Mouse (Mus musculus): ENCODE data around the gene Smurf1. TPM values are rescaled to one million over a fixed set of nuclear protein-coding genes. Genes with fewer than 3 reads are reported as not detected.

Gene Smurf1
- polyA plus RNA-seq, 1 experiment from 2014 or later, result 17.5 TPM

DNA sequence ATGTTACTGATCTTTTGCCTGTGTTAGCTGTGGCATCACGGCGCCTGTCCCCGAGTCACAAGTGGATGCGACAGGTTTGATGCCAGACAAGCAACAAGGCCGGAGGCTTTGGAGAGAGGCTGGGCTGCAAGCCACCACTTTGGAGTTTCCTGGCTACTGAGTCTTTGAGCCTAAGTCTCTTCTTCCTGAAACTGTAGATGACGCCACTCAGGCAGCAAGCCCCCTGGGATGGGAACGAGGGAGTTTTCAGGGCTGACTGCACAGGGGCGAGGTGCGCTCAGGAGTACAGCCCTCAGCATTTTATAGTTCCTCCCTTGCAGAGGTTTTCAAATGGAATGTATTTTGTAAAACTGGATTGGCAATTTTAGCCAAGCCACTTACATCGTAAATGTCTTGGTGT lies 63.9 kb downstream of the Smurf1 start:
- Histone ChIP-seq H3K9me3 (no peaks in the 10 kb centered on the region), H3K4me3 (no peak overlapping the region), H3K36me3 (peaks cover 30% of the 10 kb centered on the region), H3K4me1 (replicated peaks) (peaks cover 47% of the 10 kb centered on the region), H3K27me3 (ENCODE audit: insufficient read depth, poor library complexity, severe bottlenecking) (no peaks in the 10 kb centered on the region), H3K27ac (no peak overlapping the region)
- DNase-seq (ENCODE audit: low spot score), result no peak
- 63% methylated on average over 10 of the region's 10 CpGs for WGBS

DNA sequence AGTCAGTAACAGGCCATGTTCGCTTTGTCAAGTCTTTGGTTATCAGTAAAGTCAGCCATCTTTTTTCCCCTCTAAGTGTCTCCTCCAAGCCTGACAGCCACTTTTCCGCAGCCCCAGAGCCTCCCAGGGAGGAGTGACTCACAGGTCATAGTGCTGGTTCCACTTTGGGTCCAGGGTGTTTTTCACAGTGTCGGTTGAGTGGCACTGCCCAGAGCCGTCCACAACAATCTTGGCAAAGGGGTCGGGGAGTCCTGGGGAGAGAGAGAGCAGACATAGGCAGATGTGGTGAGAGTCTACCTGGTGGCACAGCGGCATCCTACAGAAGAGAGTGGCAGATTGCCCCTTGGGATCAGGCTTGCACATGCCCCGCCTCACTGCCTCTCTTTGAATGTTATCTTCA lies 64.6 kb downstream of the Smurf1 start:
- Histone ChIP-seq H3K27me3 (ENCODE audit: insufficient read depth, poor library complexity, severe bottlenecking) (no peaks in the 10 kb centered on the region), H3K27ac (no peak overlapping the region), H3K9me3 (no peaks in the 10 kb centered on the region), H3K4me1 (replicated peaks) (peaks cover 47% of the 10 kb centered on the region), H3K4me3 (no peak overlapping the region), H3K36me3 (peaks cover 38% of the 10 kb centered on the region)
- no peak for DNase-seq (ENCODE audit: low spot score)
- WGBS, result 79% methylated on average over 7 of the region's 7 CpGs

DNA sequence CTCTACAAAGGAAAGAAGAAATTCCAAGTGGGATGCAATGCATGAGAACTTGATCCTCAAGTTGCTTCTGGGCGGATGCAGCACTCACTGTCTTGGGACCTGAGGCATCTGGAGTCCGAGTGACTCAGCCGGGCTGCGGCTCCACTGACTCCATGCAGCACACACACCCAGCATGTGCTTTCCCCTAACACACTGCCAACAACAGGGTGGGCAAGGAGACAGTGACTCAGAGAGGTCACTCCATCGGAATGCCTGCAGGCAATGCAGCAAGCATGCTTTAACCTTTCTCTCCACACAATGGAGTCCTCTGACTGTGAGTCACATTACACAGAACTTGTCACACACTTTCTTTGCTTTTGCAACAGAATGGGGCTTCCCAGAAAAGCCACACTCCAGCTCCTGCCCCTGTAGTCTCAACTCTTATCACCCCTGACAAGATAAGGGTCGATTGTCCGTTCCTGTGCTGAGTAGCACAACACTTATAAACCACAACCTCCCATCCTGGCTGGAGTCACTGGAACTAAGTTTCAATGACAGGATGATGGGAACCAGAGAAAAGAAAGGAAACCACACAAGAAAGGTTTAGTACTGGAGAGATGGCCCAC lies 67.1 kb downstream of the Smurf1 start:
- WGBS, result 32% methylated on average over 7 of the region's 7 CpGs
- Histone ChIP-seq H3K4me3 (no peak overlapping the region), H3K36me3 (peaks cover 63% of the 10 kb centered on the region), H3K27me3 (ENCODE audit: insufficient read depth, poor library complexity, severe bottlenecking) (no peaks in the 10 kb centered on the region), H3K4me1 (replicated peaks) (peaks cover 43% of the 10 kb centered on the region), H3K27ac (peak overlapping the region; percentile 46), H3K9me3 (no peaks in the 10 kb centered on the region)
- peak; percentile 24 for DNase-seq (ENCODE audit: low spot score)

DNA sequence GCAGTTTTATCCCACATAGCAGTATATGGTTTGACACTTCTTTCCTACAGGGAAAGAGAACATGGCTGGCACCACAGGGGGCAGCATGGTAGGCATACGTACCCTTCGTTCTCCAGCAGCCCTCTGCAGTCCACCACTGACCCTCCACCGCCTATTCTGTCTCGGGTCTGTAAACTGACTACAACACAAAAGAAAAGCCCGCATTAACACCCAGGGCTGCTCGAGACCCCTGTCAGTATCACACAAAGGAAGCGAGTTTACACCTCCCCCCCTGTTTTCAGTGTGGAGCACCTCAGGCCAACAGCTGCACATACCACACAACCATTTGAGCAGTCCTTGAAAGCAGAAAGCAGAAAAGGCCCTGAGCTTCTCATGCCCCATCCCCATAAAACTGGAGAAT lies 67.8 kb downstream of the Smurf1 start:
- Histone ChIP-seq H3K4me1 (replicated peaks) (peaks cover 43% of the 10 kb centered on the region), H3K27me3 (ENCODE audit: insufficient read depth, poor library complexity, severe bottlenecking) (no peaks in the 10 kb centered on the region), H3K36me3 (peaks cover 70% of the 10 kb centered on the region), H3K9me3 (no peaks in the 10 kb centered on the region), H3K4me3 (no peak overlapping the region), H3K27ac (peak overlapping the region; percentile 46)
- WGBS, result 20% methylated on average over 7 of the region's 7 CpGs
- peak; percentile 45 for DNase-seq (ENCODE audit: low spot score)

DNA sequence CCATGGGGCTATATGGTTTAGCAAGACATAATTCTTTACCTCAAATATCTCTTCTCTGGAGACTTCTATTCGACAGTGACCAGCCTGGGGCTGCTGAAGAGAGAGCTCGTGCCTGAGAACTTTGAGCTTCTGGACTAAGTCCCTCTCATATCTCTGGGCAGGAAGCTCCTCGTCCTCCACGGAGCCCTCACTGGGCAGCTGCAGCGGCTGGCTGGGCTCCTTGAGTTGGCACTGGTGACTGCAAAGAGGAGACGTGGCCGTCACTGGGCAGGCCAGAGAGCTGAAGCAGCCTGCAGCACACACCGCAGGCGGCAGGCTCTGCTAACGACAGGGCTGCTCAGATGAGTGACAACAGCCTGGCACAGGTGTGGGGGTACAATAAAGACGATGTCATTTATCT lies 74.4 kb downstream of the Smurf1 start:
- H3K4me1 ChIP-seq (replicated peaks), result no peaks in the 10 kb centered on the region
- H3K4me3 ChIP-seq, result no peak overlapping the region
- H3K27me3 ChIP-seq (ENCODE audit: insufficient read depth, poor library complexity, severe bottlenecking), result no peaks in the 10 kb centered on the region
- H3K27ac ChIP-seq, result no peak overlapping the region
- 90% methylated on average over 11 of the region's 11 CpGs for WGBS
- 0 out of 2 replicates have a peak, but pooled peaks cover 5% of the 10 kb centered on the region for H3K9me3 ChIP-seq
- no peak for DNase-seq (ENCODE audit: low spot score)
- peaks cover 99% of the 10 kb centered on the region for H3K36me3 ChIP-seq

DNA sequence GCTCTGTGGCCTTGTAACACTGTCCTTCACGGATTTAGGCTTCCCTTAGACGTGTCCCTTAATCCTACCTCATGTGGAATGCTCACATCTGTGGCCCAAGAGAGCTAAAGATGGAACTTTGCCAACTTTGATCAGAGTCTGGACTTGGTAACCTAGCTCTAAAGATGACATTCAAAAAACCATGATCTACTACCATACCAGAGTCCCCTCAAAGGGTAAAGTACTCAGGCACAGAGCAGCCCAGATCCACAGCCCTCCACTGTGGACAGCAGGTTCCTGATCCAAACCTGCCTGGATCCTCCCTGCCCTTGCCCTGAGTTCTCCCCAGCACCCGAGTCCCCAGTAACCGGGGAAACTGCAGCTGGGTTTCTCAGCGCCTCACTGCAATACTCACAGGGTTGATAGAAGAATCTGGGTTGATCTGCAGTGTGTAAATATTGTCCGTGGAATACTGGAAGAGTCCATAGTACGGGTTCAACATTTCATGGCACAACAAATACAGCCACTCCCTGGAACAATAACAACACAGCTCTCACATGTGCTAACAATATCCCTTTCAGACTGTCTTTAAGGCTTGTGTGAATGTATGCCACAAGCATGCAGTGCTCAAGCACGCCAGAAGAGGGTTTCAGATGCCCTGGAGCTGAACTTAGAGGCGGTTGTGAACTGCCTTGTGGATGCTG lies 79.5 kb downstream of the Smurf1 start:
- WGBS, result 93% methylated on average over 9 of the region's 9 CpGs
- no peaks in the 10 kb centered on the region for H3K4me1 ChIP-seq (replicated peaks)
- H3K27me3 ChIP-seq (ENCODE audit: insufficient read depth, poor library complexity, severe bottlenecking), result no peaks in the 10 kb centered on the region
- peaks cover 100% of the 10 kb centered on the region for H3K36me3 ChIP-seq
- H3K27ac ChIP-seq, result no peak overlapping the region
- no peak overlapping the region for H3K4me3 ChIP-seq
- 0 out of 2 replicates have a peak, but pooled peaks cover 5% of the 10 kb centered on the region for H3K9me3 ChIP-seq
- DNase-seq (ENCODE audit: low spot score), result no peak

DNA sequence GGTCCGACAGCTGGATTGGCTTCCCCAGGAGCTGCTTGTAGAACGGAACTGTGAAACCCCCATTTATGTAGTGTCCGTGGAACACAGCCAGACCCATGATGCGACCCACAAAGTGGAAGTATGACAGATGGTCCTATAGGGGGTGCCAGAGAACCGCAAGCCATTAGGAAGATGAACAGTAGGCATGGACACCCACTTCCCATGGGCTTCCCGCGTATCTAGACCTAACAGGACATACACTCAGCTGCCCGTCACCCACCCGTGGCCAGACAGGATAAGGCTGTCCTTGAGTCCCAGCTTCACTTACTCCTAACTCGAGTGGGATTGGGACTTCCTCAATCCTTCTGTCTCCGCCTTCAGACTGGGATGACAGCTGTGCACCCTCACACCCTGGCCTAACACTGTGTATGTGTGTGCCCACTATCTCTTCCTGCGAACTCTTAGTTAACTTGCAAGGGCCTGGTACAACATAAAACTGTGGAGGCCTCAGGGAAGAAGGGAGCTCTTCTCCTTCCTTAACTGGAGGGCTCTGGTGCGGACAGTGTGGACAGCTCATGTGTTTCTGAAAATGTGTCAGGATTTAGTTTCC lies 80.9 kb downstream of the Smurf1 start:
- no peak for DNase-seq (ENCODE audit: low spot score)
- Histone ChIP-seq H3K4me3 (no peak overlapping the region), H3K27ac (no peak overlapping the region), H3K36me3 (peaks cover 100% of the 10 kb centered on the region), H3K9me3 (0 out of 2 replicates have a peak, but pooled peaks cover 5% of the 10 kb centered on the region), H3K4me1 (replicated peaks) (no peaks in the 10 kb centered on the region), H3K27me3 (ENCODE audit: insufficient read depth, poor library complexity, severe bottlenecking) (no peaks in the 10 kb centered on the region)
- 88% methylated on average over 13 of the region's 13 CpGs for WGBS

DNA sequence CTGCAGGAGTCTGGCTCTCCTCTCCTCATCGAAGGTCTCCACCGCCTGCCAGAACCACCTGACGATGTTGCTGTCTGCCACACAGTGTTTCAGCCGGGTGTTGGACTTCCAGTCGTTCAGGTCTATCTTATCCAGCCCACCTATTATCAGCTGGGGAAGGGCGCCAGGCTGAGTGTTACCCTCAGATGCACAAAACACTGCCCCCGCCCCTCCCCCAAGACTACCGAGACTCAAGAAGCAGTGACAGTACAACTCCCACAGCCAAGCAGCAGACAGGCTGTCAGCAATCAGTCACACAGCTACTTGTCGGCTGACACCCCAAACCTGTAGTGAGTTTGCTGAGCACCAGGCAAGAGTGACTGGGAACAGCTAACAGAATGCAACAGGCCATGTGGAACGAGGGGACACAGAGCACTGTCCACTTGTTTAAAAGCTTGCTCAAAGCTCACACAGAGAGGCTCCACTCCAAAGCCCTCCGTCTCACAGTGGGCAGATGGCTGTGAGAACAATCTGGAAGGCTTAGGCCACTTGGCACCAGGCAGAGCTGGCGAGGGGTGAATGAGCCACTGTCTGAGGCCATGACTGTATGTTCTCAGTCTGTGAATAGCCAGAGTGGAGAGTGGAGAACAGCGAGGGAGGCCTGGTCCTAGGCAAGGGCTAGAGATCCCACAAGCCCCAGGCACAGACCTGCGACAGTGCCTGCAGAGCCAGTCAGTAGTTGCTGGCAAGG lies 83.8 kb downstream of the Smurf1 start:
- Histone ChIP-seq H3K4me3 (no peak overlapping the region), H3K9me3 (no peaks in the 10 kb centered on the region), H3K4me1 (replicated peaks) (no peaks in the 10 kb centered on the region), H3K27ac (no peak overlapping the region), H3K36me3 (peaks cover 100% of the 10 kb centered on the region), H3K27me3 (ENCODE audit: insufficient read depth, poor library complexity, severe bottlenecking) (no peaks in the 10 kb centered on the region)
- DNase-seq (ENCODE audit: low spot score), result no peak
- WGBS, result 89% methylated on average over 14 of the region's 14 CpGs

DNA sequence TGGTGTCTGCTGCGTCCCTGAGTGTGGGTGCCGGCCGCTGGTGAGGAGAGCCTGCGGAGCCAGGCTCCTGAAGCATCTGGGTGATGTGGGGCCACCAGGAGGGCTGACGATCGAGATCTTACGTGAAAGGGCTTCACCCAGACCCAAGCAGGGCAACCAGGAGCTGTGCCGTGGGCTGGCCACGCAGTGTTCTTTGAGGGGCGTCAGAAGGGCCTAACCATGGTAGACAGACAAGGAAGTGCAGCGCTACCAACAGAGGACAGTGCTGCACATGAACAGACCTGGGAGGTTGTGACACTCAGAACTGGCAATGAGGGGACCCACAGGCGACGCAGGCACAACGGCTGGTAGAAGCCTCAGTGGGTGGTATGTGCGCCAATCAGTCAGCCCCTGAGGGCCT lies 88.6 kb downstream of the Smurf1 start:
- H3K27ac ChIP-seq, result no peak overlapping the region
- WGBS, result 92% methylated on average over 15 of the region's 15 CpGs
- peaks cover 54% of the 10 kb centered on the region for H3K36me3 ChIP-seq
- no peak for DNase-seq (ENCODE audit: low spot score)
- H3K4me3 ChIP-seq, result no peak overlapping the region
- no peaks in the 10 kb centered on the region for H3K27me3 ChIP-seq (ENCODE audit: insufficient read depth, poor library complexity, severe bottlenecking)
- H3K4me1 ChIP-seq (replicated peaks), result peaks cover 17% of the 10 kb centered on the region; the same call in 1 of the 2 replicates
- no peaks in the 10 kb centered on the region for H3K9me3 ChIP-seq

DNA sequence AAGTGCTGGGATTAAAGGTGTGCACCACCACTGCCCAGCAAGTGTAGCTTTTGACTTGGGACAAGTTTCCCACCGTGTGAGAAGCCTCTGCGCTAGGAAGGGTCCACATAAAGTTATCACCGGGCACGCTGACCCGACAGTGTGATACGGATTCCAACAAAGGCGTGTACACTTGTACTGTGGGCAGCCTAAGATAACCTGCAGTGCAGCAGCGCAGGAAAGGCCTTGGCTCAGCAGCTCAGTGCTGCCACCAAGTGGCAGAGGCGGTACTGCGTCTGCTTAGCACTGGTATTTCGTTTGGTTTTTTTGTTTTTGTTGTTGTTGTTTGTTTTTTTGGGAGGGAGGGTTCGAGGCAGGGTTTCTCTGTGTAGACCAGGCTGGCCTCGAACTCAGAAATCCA lies 89.8 kb downstream of the Smurf1 start:
- H3K27me3 ChIP-seq (ENCODE audit: insufficient read depth, poor library complexity, severe bottlenecking), result no peaks in the 10 kb centered on the region
- no peak overlapping the region for H3K4me3 ChIP-seq
- H3K4me1 ChIP-seq (replicated peaks), result peaks cover 18% of the 10 kb centered on the region; the same call in 1 of the 2 replicates
- peaks cover 43% of the 10 kb centered on the region for H3K36me3 ChIP-seq
- WGBS, result 20% methylated on average over 13 of the region's 13 CpGs
- DNase-seq (ENCODE audit: low spot score), result peak; percentile 66
- H3K27ac ChIP-seq, result no peak overlapping the region
- H3K9me3 ChIP-seq, result no peaks in the 10 kb centered on the region

DNA sequence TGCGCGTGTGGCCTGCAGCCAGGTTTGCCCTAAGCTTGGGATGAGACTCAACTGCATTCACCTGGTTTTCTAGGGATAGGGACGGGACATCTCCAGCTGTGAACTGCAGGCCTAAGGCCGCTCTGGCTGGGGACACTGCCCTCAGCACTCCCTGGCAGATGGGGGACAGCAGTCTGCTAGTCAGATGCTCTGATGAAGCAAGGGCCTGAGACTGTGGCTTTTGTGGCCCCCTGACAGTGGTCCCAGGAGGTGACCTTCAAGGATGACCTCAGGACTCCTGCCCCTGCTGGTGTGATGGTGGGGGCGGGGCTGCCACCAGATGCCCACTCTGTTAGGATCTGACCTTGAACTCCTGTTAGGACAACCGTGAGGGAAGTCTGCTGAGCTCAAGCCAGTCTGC lies 90.4 kb downstream of the Smurf1 start:
- H3K4me3 ChIP-seq, result no peak overlapping the region
- no peaks in the 10 kb centered on the region for H3K9me3 ChIP-seq
- H3K27ac ChIP-seq, result no peak overlapping the region
- no peaks in the 10 kb centered on the region for H3K27me3 ChIP-seq (ENCODE audit: insufficient read depth, poor library complexity, severe bottlenecking)
- 82% methylated on average over 6 of the region's 6 CpGs for WGBS
- no peak for DNase-seq (ENCODE audit: low spot score)
- H3K36me3 ChIP-seq, result peaks cover 36% of the 10 kb centered on the region
- peaks cover 18% of the 10 kb centered on the region; the same call in 1 of the 2 replicates for H3K4me1 ChIP-seq (replicated peaks)

DNA sequence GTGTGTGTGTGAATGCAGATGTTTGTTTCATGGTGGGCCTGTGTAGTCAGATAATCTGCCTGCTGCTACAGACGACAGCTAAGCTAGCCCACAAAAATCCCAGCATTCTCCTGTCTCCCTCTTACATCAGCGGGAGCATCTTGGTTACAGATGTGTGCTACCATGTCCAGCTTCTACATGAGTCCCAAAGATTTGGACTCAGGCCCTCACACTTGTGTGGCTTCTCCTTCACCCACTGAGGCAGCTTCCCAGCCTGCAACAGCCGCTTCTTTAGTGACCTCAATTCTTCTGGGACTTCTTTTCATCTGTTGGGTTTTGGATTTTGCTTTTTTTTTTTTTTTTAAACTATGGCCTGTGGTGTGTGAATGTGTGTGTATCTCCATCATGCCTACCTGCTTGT lies 92.8 kb downstream of the Smurf1 start:
- H3K4me3 ChIP-seq, result no peak overlapping the region
- no peak for DNase-seq (ENCODE audit: low spot score)
- peaks cover 18% of the 10 kb centered on the region; the same call in 1 of the 2 replicates for H3K4me1 ChIP-seq (replicated peaks)
- 80% methylated on average over 3 of the region's 3 CpGs for WGBS
- H3K27me3 ChIP-seq (ENCODE audit: insufficient read depth, poor library complexity, severe bottlenecking), result no peaks in the 10 kb centered on the region
- H3K36me3 ChIP-seq, result peaks cover 13% of the 10 kb centered on the region; the same call in 1 of the 2 replicates
- H3K27ac ChIP-seq, result peak overlapping the region; percentile 62; the same call in 1 of the 2 replicates
- no peaks in the 10 kb centered on the region for H3K9me3 ChIP-seq
